Mouse (Mus musculus) CD4-positive helper T cell, adult 2 months (primary cell): ENCODE measurements at regions not wholly inside any gene's neighbourhood (a gene's known extent, or its start where the extent isn't known, plus 50 kb on each side); places are given as distances from the start of the nearest gene placed in this dataset.

Experiments used
- DNase-seq: peaks from one replicate; pipeline ENCODE4 v3.0.0-alpha.2; 2012; ENCODE audit warnings: low read depth, missing footprints, low spot score

DNA sequence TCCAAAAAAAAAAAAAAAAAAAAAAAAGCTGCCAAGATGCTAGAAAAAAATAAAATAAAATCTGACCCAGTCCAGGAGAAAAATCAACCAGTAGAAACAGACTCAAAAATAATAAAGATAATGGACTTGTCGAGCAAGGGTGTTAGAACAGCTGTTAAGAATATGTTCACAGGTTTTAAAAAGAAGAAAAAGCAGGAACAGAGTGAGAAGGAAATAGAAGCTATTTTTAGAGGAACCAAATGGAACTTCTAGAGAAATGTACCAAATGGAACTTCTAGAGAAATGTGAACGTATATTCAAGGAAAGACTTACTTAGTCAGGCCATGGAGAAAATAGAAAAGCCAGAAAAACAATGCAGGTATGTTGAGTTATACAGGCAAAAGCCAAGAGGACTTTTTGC, 662.4 kb upstream of the Jmjd1c start:
- DNase-seq = no peak

DNA sequence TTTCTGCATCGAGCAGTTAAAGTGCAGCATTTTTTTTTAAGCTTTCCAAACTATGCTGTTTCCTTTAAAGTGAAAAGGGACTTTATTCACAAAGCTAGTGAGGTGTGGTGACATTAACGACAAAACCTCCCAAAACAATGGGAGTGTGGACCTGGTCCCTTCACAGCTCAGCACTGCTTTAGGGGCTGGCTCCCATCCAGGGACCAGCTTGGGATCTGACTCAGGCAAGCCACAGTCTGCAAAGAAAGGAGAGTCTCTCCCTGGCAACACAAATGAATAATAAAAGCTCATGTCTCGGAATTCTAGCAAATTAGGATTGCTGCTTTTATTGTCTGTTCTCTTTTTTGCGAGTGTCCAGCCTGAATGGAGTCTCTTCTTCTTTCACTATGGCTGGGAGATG, 625.2 kb upstream of the Jmjd1c start:
- DNase-seq = no peak

- no peak for DNase-seq
Observed at GRCm38 (mm10) chr10:66472038-66472437, 623.9 kb upstream of the Jmjd1c start.

GRCm38 (mm10) chr10:66475187-66475735, 620.7 kb upstream of the Jmjd1c start:
- DNase-seq = no peak

DNA sequence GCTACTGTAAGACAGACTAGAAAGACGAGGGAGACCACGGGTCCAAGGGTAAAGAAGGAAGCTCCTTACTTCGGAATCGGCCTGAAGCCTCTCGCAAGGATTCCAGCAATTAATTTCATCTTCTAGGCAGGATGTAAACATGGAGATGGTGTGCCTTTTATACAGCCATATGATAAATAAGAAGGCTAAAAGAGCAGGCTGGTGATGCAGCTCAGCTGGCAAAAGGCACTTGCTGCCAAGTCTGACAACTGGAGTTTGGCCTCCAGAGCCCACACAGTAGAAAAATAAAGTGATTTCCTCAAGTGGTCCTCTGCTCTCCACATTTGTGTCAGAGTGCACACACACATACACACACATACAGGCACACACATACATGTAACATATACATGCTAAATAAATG, 605.1 kb upstream of the Jmjd1c start:
- no peak for DNase-seq

- DNase-seq = no peak
Observed at GRCm38 (mm10) chr10:66491850-66492249, 604.1 kb upstream of the Jmjd1c start.

DNA sequence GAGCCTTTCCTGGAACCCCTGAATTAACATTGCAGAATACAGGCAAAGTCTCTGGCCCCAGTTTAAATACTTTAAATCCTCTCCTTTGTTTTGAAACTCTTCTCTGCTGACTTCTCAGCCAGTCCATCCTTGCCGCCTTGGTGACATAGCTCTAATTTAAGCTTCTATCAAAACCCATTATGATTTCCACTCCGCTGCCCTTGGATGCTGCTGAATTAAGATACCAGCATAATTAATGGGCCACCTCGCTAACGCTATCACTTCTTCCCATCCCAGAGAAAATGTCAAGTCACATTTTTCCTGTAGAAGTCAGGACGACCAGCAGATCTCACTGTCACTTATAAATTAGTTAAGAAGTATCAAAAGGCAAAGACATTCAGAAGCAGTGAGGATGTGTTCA, 556.1 kb upstream of the Jmjd1c start:
- no peak for DNase-seq

- no peak for DNase-seq
Observed at GRCm38 (mm10) chr10:66546656-66547055, 549.3 kb upstream of the Jmjd1c start.

DNA sequence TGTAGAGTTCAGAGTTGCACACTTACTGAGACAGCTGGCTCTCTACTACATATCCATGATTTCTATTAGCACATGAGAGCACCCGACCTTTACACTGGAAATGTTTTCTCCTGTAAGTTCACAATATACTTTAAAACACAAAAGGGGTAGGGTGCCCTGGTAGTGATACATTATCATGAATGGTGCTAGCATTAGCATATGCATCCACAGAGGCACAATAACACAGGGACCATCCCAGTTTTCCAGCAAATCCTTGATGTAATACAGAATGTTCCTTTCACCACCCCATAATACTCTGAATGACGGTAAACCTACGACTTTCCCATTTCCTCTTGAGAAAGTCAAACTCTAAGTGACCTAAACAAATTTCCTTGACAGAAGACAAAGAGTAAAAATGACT, 548.3 kb upstream of the Jmjd1c start:
- DNase-seq = no peak

- no peak for DNase-seq
Observed at GRCm38 (mm10) chr10:66548073-66548472, 547.9 kb upstream of the Jmjd1c start.

DNA sequence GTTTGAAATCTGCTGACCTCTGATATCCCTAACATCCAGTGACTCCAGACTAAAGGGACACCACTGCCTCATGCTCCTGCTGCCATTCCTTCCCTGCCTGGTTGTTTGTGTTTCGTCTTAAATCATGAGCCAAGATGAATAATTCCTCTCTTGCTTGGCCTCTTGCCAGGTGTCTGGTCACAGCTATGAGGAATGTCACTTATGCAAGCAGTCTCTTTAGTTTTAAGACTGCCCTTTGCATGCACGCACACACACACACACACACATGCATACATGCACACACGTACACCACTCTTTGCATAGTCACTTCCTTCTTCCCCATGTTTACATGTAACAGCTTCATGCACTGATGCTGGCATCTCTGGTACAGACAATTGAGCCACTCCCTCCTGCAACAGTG, 543.0 kb upstream of the Jmjd1c start:
- no peak for DNase-seq

DNA sequence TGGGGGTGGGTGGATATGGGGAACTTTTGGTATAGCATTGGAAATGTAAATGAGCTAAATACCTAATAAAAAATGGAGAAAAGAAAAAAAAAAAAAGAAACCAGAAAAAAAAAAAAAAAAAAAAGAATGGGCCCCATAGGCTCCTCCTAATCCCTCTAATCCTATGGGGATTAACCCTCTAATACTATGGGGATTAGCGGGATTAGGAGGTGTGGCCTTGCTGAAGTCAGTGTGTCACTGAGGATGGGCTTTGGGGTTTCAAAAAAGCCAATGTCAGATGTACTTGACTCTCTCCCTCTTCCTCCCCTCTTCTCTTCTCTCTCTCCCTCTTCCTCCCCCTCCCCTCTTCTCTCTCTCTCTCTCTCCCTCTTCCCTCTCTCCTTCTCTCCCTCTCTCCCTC, 541.7 kb upstream of the Jmjd1c start:
- DNase-seq = no peak

- no peak for DNase-seq
Observed at GRCm38 (mm10) chr10:66558097-66558840, 537.7 kb upstream of the Jmjd1c start.

GRCm38 (mm10) chr10:66565374-66565773, 530.6 kb upstream of the Jmjd1c start:
- DNase-seq = no peak

DNA sequence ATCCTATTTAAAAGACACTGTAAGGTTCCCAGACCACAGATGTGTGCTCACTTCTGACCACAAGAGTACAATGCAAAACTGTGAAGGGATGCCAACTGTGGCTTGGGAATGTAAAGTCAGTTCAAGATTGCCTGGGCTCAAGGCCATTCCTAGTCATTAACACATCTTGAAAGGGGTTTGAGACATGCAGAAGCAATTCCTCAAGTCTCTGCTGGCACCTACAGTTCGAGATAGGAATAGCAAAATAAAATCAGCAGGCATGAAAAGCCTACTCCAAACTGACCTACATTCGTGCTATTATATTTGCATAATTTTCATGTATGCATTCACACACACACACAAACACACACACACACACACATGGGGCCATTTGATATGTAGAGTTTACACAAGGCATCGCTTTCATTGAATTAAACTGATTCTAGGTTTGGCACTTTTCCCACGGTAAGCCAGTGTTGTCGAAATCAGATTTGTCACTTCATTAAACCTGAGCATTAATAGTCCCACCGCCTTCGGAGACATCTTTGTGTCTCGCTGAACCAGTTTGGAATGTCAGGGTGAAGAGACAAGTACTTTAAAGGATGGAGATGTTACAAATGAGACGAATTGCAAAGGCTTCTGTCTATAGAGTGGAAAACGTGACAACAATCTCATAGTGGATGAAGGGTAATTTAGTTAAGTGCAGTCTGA, 520.9 kb upstream of the Jmjd1c start:
- no peak for DNase-seq

GRCm38 (mm10) chr10:66593001-66593400, 502.9 kb upstream of the Jmjd1c start:
- no peak for DNase-seq

DNA sequence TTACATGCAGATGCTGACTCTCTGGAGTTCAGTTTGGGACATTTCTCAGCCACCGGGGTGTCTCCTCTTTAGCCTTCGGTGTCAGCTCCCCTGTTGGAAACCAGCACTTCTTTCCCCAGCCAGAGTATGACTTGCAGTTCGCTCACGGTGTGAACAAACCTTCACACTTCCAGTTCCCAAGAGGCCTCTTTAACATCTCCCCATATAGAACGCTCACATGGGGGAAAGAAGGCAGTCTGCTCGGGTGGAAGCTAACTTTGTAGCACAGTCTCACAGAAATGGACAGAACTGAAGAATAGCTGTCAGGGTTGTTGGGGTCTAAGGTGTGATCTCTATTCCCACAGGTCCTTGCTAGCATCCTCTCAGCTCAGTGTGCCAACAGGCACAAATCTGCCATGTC, 502.4 kb upstream of the Jmjd1c start:
- no peak for DNase-seq

GRCm38 (mm10) chr10:66597952-66598351, 498.0 kb upstream of the Jmjd1c start:
- DNase-seq = no peak

GRCm38 (mm10) chr10:66607141-66607540, 488.8 kb upstream of the Jmjd1c start:
- no peak for DNase-seq

DNA sequence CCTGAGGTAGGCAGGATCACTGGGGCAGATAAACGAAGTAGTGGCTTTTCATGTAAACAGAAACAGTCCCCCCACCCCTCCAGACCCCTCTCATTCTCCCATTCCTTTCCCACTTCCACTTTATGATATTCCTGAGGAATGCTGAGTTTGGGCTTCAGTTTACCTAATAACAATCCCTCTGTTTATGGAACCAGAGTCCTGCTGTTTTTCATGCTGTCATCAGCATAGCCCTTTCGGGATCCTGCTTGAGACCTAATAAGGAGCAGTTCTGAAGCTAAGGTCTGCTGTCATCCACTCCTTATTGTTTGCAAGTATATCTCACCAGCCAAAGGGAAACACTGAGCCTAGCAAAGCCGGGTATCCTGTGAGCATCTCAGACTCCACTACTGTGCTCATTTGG, 479.6 kb upstream of the Jmjd1c start:
- DNase-seq = no peak

DNA sequence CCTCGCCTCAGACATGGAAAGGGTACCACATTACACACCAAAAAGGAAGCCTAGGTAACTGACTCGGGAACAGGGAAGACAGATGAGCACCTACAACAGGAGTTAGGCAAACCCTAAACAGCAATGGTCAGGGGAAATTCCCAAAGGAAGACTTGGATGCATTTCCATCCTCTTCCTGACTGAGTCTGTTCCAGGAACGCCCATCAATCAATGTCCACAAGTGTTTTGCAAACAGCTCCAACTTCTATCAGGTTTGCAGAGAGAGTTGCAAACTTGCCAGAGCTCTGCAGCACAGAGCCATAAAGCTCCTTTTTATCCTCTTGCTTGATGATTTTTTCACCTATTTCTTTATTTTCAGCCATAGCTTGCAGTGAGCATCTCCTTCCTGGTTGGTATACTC, 464.9 kb upstream of the Jmjd1c start:
- DNase-seq = no peak

DNA sequence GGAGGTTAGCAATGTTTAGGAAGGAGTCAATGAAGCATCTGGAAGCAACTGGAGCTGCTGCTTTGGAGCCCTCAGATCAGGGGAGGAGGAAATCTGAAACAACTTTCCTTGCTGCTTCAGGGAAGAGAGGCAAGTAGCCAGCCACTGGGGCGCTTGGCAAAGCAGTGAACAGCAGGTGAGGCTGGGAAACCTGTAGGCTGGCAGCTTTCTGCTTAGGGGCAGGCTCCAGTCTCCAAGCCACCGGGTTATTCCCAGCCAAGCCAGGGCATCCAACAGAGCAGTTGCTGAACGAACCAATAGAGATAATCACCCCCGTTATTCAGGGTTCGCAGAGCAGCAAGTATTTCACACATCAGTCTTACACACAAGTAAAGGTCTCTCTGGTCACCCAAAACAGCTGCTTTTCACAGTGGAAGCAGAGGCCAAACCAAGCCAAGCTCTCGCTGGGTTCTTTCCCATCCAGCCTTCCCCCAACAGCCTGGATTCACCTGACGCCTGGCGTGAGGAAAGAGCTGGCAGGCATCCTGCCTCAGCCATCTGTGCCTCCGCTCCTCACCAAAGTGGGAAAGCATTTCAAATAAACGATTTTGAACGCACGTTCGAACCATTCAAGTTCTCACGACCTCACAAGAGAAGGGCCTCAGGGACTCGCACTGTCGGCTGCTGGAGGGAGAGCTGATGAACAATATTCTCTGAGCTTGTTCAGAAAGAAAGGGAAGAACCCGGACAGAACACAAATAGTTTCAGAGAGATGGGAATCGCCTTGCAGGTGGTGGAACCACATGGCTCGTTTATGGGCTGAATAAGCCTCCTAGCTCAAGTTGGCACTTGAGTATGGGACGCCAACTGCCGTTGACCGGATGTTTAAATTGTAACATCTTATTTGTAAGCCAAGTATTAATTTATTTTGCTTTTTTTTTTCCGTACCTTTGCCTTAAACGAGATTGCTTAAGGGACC, 454.8 kb upstream of the Jmjd1c start:
- DNase-seq = no peak
